Mouse (Mus musculus) common myeloid progenitor, adult 5-6 weeks (primary cell): ENCODE data around the gene Ptpn21. TPM values are rescaled to one million over a fixed set of nuclear protein-coding genes. Genes with fewer than 3 reads are reported as not detected.

Experiments
- ATAC-seq: replicated peaks from 2 replicates; pipeline ENCODE4 v1.8.0; 2016; ENCODE audit warnings: low read depth, mild to moderate bottlenecking, moderate TSS enrichment, inconsistent platforms; ENCODE audit not compliant: poor library complexity, severe bottlenecking
- total RNA-seq: library from RNA; stranded (forward); fragments of 200-1000, 187-1606 nt; gene quantifications from 2 replicates; pipeline ENCODE4 v1.2.3, GENCODE M21; 2017

Gene Ptpn21
- 4.6 and 9.0 TPM in 2 replicates for total RNA-seq

DNA sequence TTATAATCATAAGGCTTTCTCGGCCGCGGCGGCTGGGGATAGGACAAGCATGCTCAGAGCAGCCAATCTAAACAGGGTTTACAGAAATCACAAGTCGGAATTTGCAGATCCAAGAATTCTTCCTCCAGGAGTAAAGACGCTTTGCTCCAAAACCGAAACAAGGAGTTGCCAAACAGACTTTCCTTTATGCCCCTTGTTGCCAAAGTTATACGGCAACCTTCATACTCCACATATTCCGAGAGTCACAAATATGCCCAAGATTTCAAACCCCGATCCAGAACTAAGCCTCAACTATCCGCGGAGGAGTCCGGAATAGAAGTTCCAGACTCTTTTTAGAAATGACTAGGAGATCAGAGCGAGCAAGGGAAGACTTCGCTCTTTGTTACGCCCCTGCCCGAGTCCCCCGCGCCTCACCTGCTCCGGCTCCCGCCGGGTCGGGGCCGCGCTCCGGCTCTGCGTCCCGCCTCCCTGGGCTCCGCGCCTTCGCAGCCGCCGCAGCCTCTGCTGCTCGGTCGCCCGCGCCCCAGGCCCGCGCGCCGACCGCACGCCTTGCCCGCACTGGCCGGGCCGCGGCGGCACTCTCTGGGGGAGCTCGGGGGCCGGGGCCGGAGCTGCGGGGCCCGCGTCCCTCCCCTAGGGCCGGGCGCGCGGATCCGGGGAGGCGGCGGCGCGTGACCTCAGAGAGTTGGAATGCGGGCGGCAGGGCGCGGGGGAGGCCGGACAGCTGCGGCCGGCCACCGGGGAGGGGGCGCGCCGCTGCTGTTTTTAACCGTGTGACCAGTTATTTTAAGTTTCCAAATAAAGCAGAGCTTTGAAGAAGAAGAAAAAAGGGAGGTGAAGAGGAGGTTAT lies at the start of gene Ptpn21:
TSS of gene Ptpn21 (minus strand) at position 455 of the 850 bp plus-strand sequence.
- no peak for ATAC-seq

- 0 out of 2 replicates have a peak, but pooled peaks have one; percentile 22 for ATAC-seq
Observed at GRCm38 (mm10) chr12:98784251-98784650, 47.0 kb upstream of the Ptpn21 start.

GRCm38 (mm10) chr12:98779148-98779547 lies 41.9 kb upstream of the Ptpn21 start:
- ATAC-seq, result peak; percentile 76; the same call in 1 of the 2 replicates

DNA sequence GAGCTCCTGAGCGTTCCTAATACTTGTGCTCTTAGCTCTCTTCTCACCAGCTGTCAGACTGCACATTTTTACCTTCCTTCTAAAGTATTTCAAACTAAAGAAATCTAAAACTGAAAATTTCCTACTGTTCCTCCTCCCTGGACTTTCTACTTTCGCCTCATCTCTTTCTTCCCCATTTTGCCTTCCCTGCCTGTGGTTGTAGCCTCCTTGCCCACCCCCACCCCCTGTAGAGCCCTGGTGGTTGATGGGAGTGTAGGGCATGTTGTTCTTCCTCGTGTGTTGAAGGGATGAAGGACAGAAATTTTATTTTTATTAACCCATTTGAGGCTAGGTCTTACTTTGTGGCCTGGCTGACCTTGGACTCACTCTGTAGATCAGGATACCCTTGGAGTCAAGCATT lies 40.3 kb upstream of the Ptpn21 start:
- ATAC-seq, result peak; percentile 57

DNA sequence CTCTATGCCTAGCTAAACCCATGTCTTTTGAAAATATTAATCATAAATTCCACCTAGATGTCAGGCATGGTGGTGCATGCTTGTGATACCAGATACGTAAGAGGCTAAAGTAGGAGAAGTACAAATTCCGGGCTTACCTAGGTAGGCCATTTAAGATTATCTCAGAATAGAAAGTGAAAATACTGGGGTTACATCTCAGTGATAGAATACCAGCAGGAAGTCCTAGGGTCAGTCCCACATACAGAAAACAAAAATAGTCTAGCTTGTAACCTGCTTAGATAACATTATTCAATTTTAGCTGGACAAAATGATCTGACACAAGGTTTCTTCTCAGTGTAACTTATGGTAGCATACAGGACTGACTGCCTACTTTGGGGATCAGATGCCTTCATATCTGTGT lies 29.0 kb upstream of the Ptpn21 start:
- ATAC-seq, result no peak

- no peak for ATAC-seq
Observed at GRCm38 (mm10) chr12:98759700-98760099, 22.5 kb upstream of the Ptpn21 start.

GRCm38 (mm10) chr12:98757636-98758035 lies 20.4 kb upstream of the Ptpn21 start:
- ATAC-seq, result no peak

GRCm38 (mm10) chr12:98747380-98747753 lies 10.2 kb upstream of the Ptpn21 start:
- ATAC-seq, result no peak

GRCm38 (mm10) chr12:98746746-98747379 lies 9.7 kb upstream of the Ptpn21 start, which contains the start of gene Zc3h14:
Zc3h14 (plus strand) TSS chr12:98746964.
- peak; percentile 89 for ATAC-seq

GRCm38 (mm10) chr12:98746131-98746530 lies 8.9 kb upstream of the Ptpn21 start:
- ATAC-seq, result peak; percentile 88

DNA sequence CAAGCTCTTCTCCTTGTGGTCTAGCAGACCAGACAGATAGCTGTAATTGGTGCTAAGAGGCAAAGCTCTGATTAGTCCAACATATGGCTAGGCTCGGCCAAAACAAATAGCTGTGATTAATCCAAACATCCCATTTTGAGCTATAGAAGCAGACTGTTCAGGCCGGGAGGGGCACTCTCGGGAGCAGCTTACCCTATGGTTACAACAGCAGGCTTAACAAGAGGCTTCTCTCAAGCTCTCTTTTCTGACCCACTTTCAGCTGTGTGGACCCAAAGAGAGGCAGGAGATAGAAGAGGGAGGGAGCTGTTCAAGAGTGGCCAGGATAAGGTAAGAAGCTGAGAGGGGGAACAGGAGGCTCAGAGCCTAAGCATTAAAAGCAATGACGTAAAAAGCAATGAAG lies 8.4 kb upstream of the Ptpn21 start:
- no peak for ATAC-seq

DNA sequence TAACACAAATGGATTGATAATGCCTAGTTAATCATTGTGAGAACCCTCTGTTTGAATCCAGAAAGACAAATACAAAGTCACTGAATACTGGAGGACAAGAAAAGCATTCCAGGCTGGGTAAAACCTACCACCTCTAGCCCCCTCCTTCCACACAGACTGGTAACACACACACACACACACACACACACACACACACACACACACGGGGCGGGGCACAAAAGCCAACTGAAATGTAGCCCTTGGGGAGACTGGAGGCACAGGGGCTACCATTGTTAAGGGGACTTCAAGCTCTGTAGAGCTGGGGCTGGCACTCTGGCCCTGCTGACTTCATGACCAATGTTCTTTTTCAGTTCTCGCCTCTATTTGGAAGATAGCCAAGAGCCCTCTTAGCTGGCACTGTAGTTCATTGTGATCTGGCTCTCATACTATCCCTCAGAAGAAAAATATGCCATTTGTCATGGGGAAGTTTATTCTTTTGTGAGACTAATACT lies 3.9 kb upstream of the Ptpn21 start:
- no peak for ATAC-seq

DNA sequence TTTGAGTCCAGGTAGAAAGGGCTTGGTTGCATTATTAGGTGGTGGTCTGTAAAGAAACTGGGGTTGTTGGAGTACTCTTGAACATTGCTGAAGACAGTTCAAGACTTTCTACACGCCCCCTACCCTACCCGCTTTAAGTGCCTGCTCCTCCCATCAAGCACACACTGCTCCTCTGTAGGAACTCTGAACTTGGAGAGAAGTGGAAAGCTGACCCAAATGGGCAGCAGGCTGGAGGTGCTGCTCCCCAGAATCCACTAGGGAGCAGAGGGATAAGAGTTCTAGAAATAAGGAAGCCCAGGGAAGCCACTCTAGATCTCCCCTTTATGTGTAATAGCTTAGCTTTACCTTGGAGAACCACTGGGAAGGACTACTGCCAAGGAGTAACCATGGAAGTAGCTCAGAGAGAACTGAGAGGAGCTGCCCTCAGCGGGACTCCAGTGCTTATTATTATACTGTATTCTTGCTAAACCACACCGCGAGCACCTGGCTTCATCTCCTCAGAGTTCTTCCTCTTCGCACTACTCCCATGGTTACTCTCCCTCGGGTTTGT lies 671 bp upstream of the Ptpn21 start:
- no peak for ATAC-seq

DNA sequence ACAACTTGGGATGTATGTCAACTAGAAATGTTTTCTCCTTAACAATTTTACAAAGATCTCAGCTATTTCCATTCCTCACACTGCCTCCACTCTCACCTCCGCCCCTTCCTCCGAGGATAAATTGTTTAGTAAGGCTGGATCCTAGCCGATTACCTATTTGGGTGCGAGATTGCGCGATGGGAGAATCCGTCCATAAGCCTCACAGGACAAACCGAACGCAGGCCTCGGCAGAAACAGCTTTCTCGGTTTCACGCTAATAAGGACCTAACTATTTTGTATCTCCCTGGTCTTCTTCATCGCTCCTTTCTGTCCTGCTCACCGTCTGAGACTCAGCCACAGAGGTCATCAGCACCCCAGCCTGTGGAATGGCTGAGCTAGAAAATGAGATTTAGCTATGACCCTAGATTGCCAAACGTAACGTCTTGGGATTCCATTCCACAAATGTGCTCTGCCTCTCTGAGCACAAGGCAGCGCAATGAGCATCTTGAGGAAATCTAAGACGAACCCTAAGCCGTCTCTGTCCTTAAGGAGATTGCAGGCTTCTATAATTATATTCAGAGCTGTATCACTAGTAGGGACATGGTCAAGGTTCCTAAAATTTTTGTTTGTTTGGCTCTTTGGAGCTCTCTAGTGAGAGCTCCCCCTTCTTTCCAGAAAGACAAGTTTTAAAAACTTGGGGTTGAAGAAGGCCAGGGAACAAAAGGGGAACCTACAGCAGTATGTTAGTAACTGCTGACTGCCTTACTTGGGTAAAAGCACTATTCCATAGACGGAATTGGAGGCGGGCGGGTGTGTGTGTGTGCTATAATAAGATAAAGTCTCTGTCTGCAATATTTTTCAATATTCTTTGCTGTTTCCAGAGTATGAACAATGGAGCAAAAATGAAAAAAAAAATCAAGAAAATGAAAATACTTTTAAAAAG lies 2.1 kb downstream of the Ptpn21 start:
- peak; percentile 4; the same call in 1 of the 2 replicates for ATAC-seq

DNA sequence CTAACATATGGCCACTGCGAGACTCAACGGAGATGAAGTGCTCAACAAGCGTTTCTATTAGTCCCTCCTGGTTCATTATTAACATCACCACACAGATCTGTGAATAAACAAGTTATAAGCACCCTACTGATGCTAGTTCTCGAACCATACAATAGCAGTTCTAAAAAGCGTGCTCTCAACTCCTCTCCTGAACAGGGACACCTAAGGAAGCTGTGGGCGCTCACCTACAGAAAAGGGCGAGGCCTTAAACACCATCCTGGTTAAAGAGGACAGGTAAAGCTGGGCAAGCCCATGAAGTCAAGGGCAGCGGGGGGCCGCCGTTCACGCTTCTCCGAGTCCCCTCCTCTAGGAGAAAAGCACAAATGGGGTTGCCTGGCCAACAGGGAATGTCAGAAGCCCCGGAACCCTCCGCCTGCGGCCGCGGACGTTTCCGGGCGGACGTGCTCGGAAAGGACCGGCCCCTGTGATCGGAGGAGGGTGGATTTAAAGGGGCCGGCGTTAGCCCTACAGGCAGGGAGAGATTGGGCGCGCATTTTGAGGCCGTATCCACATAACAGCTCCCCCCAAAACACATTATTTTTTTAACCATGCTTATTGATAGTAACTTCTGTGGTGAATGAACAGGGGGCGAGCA lies 2.8 kb downstream of the Ptpn21 start:
- ATAC-seq, result peak; percentile 85

- ATAC-seq, result peak; percentile 13; the same call in 1 of the 2 replicates
Observed at GRCm38 (mm10) chr12:98733776-98734175, 3.4 kb downstream of the Ptpn21 start.

DNA sequence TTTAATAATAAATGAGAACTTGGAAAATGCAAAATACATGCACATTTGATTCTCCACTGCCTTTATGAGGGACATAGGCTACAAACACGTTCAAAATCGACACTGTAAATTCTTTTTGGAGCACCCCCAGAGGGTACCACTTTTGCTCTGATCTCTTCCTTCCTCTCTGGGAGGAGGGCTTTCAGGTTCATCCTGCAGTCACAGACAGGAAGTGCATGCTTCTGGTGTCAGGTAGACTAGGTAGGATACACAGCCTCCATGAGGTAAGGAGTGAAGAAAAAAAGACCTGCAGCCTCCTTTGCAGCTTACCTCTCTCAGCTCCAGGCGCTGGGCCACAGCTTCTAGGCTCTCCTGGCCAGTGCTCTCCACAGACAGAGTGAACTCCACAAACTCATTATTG lies 4.0 kb downstream of the Ptpn21 start:
- ATAC-seq, result no peak

DNA sequence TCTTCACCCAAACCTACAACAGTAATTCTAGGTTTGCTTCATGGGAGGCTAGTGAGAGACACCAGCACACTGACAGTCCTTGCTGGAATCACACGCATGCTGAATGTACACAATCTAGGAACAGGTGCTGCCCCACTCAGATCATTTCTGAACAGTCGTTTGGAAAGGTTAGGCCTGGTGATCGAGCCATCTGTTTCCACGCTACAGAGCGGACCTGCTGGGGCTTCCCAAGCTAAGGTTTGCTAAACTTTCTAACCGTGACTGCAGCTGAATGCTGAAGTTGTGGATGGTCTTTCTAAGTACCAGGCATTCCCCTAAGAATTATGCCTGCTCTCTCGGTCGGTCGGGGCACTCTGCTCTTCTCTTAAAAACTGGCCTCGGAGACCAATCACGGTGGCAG lies 6.5 kb downstream of the Ptpn21 start:
- ATAC-seq, result no peak

DNA sequence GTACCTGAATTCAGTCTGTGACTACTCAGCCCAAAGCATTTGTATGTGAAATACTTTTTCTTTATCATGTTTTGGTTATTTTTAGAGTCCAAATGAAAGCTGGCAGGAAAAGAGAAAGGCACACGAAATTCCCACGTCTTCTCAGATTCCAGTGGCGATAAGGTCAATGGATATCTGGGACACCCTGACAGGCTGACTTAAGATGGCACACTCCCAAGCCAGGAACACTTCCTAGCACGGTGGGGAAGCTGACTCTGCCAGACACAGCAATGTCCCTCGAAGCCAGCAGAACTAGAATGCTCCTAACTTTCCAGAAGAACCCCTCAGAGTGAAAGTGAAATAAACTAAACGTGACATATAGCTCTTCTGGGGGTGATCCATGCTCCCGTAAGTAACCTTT lies 10.0 kb downstream of the Ptpn21 start:
- ATAC-seq, result no peak
